Mouse (Mus musculus) embryo, embryonic 11.5 days (tissue): ENCODE measurements at regions not wholly inside any gene's neighbourhood (a gene's known extent, or its start where the extent isn't known, plus 50 kb on each side); places are given as distances from the start of the nearest gene placed in this dataset.

Source experiments
- DNase-seq: peaks from one replicate; pipeline ENCODE4 v3.0.0-alpha.2; 2012; ENCODE audit warnings: low read depth, low spot score

DNA sequence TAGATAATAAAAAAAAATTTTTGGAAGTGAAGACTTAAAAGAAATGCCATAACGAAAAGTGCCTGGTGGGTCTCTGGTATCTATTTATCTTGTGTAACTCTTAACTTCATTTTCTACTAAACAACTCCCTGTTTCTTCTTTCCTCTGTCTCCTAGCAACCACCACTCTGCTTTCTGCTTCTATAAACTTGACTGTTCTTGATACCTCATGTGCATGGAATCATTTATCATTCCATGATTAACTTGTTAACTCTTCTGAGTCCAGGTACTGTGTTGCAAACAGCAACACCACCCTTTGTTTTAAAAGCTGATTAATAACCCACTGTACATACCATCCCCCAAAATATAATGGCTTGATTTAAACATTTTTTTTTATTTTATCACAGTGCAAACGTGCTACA is 325.0 kb downstream of the Mettl4 start:
- no peak for DNase-seq

- DNase-seq = no peak
Measured at GRCm38 (mm10) chr17:94382993-94383392, 366.8 kb downstream of the Mettl4 start.

DNA sequence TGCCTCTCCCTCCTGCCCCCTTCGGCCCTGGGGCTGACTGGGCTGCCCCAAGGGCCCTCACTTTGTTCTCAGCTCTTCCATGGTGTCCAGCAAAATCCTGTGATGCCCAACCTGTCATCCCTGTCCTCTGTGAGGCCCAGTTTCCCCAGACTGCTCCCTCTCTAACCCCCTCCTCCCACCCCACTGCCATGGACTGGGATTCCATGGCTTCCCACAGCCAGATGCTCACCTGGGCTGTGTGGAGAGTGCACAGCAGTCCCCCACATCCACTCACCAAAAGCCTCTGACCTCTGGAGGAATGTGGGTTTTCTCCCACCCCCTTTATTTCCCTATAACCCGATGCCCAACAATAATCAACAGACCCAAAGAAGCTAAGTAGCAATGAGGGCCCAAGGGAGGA is 414.1 kb downstream of the Mettl4 start:
- DNase-seq = no peak

DNA sequence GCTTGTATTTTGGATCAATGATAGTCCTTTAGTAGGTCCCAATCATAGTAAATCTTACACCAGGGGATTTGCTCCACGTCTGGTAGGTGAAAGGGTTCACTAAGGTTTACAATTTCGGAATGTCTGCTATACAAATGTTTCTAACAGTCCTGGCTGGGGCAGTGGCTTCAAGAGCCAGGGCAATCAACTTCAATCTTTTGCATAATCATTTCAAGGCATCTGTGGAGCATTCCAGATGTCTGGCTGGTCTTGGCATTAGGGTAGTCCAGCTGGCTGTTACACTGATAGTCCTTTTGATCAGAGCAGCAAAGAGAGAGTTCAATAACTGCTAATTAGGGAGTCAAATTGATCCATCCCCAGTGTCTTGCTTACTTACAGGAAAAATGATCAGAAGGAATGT is 423.6 kb downstream of the Mettl4 start:
- no peak for DNase-seq

- no peak for DNase-seq
Measured at GRCm38 (mm10) chr17:94291221-94291620, 458.6 kb downstream of the Mettl4 start.

- no peak for DNase-seq
Measured at GRCm38 (mm10) chr17:94287612-94288159, 462.1 kb downstream of the Mettl4 start.

DNA sequence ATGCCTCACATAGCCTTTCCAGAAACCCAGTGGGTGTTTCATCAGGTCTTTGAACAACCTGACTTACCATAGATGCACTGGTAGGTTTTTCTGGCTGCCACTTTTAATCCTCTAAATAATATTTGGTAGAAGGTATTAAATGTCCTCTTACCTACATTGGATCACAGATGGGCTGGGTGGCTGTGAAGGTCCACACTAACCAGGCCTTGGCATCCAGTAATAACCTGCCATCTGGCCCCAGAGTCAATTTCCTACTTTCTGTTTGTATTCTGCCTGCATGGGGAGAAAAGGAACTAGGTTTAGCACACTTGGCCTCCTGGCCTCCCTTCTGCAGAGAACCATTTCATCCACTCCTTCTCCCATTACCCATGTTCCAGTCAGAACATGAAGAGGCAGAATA is 473.0 kb downstream of the Mettl4 start:
- DNase-seq = no peak

DNA sequence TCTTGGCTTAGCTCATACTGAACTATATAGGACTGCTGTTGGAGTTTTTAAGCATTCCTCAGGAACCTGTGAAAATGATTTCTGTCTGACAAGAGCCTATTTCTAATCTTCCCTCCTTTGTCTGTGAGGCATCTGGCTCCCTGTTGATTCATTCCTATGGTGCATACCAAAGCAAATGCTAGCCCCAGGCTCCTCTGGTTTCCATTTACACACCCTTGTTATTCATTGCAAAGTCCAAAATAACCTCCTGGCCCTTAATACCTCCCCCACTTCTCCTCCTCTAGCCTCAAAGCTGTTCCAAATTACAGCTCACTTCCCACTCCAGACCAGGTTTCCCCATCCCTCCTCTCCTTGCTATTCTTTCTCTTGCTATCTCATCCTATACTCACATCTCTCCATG is 480.1 kb downstream of the Mettl4 start:
- DNase-seq = peak; percentile 8

DNA sequence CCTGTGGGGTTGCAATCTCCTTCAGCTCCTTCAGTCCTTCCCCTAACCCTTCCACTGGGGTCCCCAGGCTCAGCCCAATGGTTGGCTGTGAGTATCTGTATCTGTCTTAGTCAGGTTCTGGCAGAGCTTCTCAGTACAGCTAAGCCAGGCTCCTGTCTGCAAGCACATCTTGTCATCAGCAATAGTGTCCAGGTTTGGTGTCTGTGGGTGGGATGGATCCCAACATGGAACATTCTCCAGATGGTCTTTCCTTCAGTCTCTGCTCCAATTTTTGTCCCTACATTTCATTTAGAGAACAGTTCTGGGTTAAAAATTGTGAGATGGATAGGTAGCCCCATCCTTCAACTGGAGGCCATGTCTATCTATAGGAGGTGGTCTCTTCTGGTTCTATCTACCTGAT is 494.2 kb downstream of the Mettl4 start:
- DNase-seq = no peak

DNA sequence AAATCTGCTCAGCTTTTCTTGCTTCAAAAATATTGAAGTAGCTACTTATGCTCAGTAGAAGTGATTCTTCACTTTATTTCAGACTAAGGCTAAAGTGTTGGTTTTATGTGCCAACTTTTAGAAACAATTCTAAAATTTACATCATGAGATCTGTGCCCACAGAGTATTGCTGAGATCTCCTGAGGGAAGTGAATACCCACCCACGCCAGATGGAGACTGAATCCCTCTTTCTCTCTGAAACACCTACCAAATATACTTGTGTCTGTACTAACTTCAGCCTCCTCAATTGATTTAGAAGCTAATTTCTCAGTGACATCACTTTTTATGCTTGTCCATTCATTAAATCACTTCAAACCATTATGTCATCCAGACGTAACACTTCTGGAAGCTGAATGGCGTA is 495.0 kb downstream of the Mettl4 start:
- DNase-seq = no peak

- no peak for DNase-seq
Measured at GRCm38 (mm10) chr17:94243821-94244220, 506.0 kb downstream of the Mettl4 start.

- DNase-seq = no peak
Measured at GRCm38 (mm10) chr17:94226136-94226535, 523.7 kb downstream of the Mettl4 start.
